Mouse (Mus musculus) frontal cortex, adult 2 months (tissue): Measurements from ENCODE around the gene Gm49392. TPM values are rescaled to one million over a fixed set of nuclear protein-coding genes. Genes with fewer than 3 reads are reported as not detected.

Experiments
- polyA plus RNA-seq: library from polyadenylated mRNA; depleted of rRNA; stranded (reverse); fragments of >200 nt; gene quantifications from 2 replicates; pipeline ENCODE4 v1.2.3, GENCODE M21; 2012; rRNA removed

Gm49392 gene
- polyA plus RNA-seq, 1 experiment: 0.22 TPM

Other genes starting within 250 kb of the Gm49392 start
- gene BC051665, start 110.5 kb downstream of the Gm49392 start, polyA plus RNA-seq: not detected in 2 replicates
- gene Ctsll3, start 94.0 kb downstream of the Gm49392 start, polyA plus RNA-seq: not detected in 2 replicates
- 0.26 and 0.36 TPM in 2 replicates for gene 4930486L24Rik, start 32.4 kb downstream of the Gm49392 start, polyA plus RNA-seq
- gene Ctla2b, start 553 bp upstream of the Gm49392 start, polyA plus RNA-seq: 1.8 and 2.2 TPM in 2 replicates
- gene Tpbpb, start 8.0 kb upstream of the Gm49392 start, polyA plus RNA-seq: 3.9 and 11.2 TPM in 2 replicates
- gene Gm49393, start 38.7 kb upstream of the Gm49392 start, polyA plus RNA-seq: not detected in 2 replicates
- gene Gm49391, start 39.7 kb upstream of the Gm49392 start, polyA plus RNA-seq: 3.2 and 4.8 TPM in 2 replicates
- gene Ctla2a, start 39.7 kb upstream of the Gm49392 start, polyA plus RNA-seq: 22.7 and 44.1 TPM in 2 replicates
- gene Tpbpa, start 45.1 kb upstream of the Gm49392 start, polyA plus RNA-seq: 25.3 and 50.1 TPM in 2 replicates
- 1.8 and 11.0 TPM in 2 replicates for gene Ctsj, start 109.1 kb upstream of the Gm49392 start, polyA plus RNA-seq
- 0.20 and 0.21 TPM in 2 replicates for gene Ctsq, start 143.7 kb upstream of the Gm49392 start, polyA plus RNA-seq